Mouse (Mus musculus): ENCODE measurements at regions not wholly inside any gene's neighbourhood (a gene's known extent, or its start where the extent isn't known, plus 50 kb on each side); places are given as distances from the start of the nearest gene placed in this dataset.

GRCm38 (mm10) chr19:48090393-48090792, 115.4 kb upstream of the Sorcs3 start:
- Histone ChIP-seq H3K9ac (no peak overlapping the region), H3K4me3 (no peak overlapping the region), H3K4me2 (no peak overlapping the region), H3K9me3 (replicated peaks) (peaks cover 7% of the 10 kb centered on the region; the same call in 1 of the 2 replicates), H3K27ac (no peak overlapping the region), H3K27me3 (no peaks in the 10 kb centered on the region), H3K4me1 (no peaks in the 10 kb centered on the region), H3K36me3 (ENCODE audit: poor library complexity, severe bottlenecking) (no peaks in the 10 kb centered on the region)
- WGBS, result 32% methylated on average over 3 of the region's 3 CpGs
- no peak for ATAC-seq

- 66% methylated on average over 5 of the region's 5 CpGs for WGBS
- Histone ChIP-seq H3K4me1 (peaks cover 13% of the 10 kb centered on the region), H3K27ac (no peak overlapping the region), H3K9ac (no peak overlapping the region), H3K4me2 (no peak overlapping the region), H3K27me3 (no peaks in the 10 kb centered on the region), H3K4me3 (no peak overlapping the region), H3K9me3 (replicated peaks) (no peaks in the 10 kb centered on the region), H3K36me3 (ENCODE audit: poor library complexity, severe bottlenecking) (no peaks in the 10 kb centered on the region)
- peak; percentile 68; the same call in 1 of the 2 replicates for ATAC-seq
Observed at GRCm38 (mm10) chr19:48097363-48097762, 108.5 kb upstream of the Sorcs3 start.

- peak; percentile 41; the same call in 1 of the 2 replicates for ATAC-seq
- H3K27ac ChIP-seq, result no peak overlapping the region
Observed at GRCm38 (mm10) chr19:48097942-48098596, 107.8 kb upstream of the Sorcs3 start.

GRCm38 (mm10) chr19:48100991-48101390, 104.8 kb upstream of the Sorcs3 start:
- Histone ChIP-seq H3K9ac (no peak overlapping the region), H3K4me2 (no peak overlapping the region), H3K9me3 (replicated peaks) (no peaks in the 10 kb centered on the region), H3K4me1 (peaks cover 13% of the 10 kb centered on the region), H3K27ac (no peak overlapping the region), H3K36me3 (ENCODE audit: poor library complexity, severe bottlenecking) (no peaks in the 10 kb centered on the region), H3K4me3 (no peak overlapping the region), H3K27me3 (no peaks in the 10 kb centered on the region)
- 93% methylated on average over 6 of the region's 6 CpGs for WGBS
- no peak for ATAC-seq

More at GRCm38 (mm10) chr19:48097942-48098596, 107.8 kb upstream of the Sorcs3 start:
- H3K36me3 ChIP-seq (ENCODE audit: poor library complexity, severe bottlenecking), result no peaks in the 10 kb centered on the region
- H3K4me1 ChIP-seq, result peaks cover 13% of the 10 kb centered on the region
- no peak overlapping the region for H3K9ac ChIP-seq
- H3K9me3 ChIP-seq (replicated peaks), result no peaks in the 10 kb centered on the region
- no peaks in the 10 kb centered on the region for H3K27me3 ChIP-seq
- H3K4me2 ChIP-seq, result no peak overlapping the region
- H3K4me3 ChIP-seq, result no peak overlapping the region
- WGBS, result 59% methylated on average over 5 of the region's 5 CpGs

GRCm38 (mm10) chr19:48115155-48115554, 90.7 kb upstream of the Sorcs3 start:
- no peak for ATAC-seq

GRCm38 (mm10) chr19:48115728-48116127, 90.1 kb upstream of the Sorcs3 start:
- Histone ChIP-seq H3K4me1 (no peaks in the 10 kb centered on the region), H3K9me3 (replicated peaks) (no peaks in the 10 kb centered on the region), H3K9ac (no peak overlapping the region), H3K27me3 (no peaks in the 10 kb centered on the region), H3K4me2 (no peak overlapping the region), H3K27ac (no peak overlapping the region), H3K36me3 (ENCODE audit: poor library complexity, severe bottlenecking) (no peaks in the 10 kb centered on the region), H3K4me3 (no peak overlapping the region)
- ATAC-seq, result no peak
- WGBS, result 44% methylated on average over 8 of the region's 8 CpGs

More at GRCm38 (mm10) chr19:48115155-48115554, 90.7 kb upstream of the Sorcs3 start:
- H3K4me2 ChIP-seq, result no peak overlapping the region
- H3K9ac ChIP-seq, result no peak overlapping the region
- H3K4me3 ChIP-seq, result no peak overlapping the region
- no peaks in the 10 kb centered on the region for H3K4me1 ChIP-seq
- 79% methylated on average over 9 of the region's 9 CpGs for WGBS
- no peaks in the 10 kb centered on the region for H3K9me3 ChIP-seq (replicated peaks)
- no peaks in the 10 kb centered on the region for H3K36me3 ChIP-seq (ENCODE audit: poor library complexity, severe bottlenecking)
- no peak overlapping the region for H3K27ac ChIP-seq
- no peaks in the 10 kb centered on the region for H3K27me3 ChIP-seq

- Histone ChIP-seq H3K9me3 (replicated peaks) (no peaks in the 10 kb centered on the region), H3K27ac (no peak overlapping the region), H3K4me3 (no peak overlapping the region), H3K4me1 (no peaks in the 10 kb centered on the region), H3K27me3 (no peaks in the 10 kb centered on the region), H3K4me2 (no peak overlapping the region), H3K9ac (no peak overlapping the region), H3K36me3 (ENCODE audit: poor library complexity, severe bottlenecking) (no peaks in the 10 kb centered on the region)
- ATAC-seq, result no peak
- WGBS, result 16% methylated on average over 4 of the region's 4 CpGs
Observed at GRCm38 (mm10) chr19:48116689-48117088, 89.1 kb upstream of the Sorcs3 start.

- Histone ChIP-seq H3K9me3 (replicated peaks) (no peaks in the 10 kb centered on the region), H3K9ac (no peak overlapping the region), H3K36me3 (ENCODE audit: poor library complexity, severe bottlenecking) (no peaks in the 10 kb centered on the region), H3K4me2 (no peak overlapping the region), H3K27me3 (no peaks in the 10 kb centered on the region), H3K4me3 (no peak overlapping the region), H3K4me1 (no peaks in the 10 kb centered on the region), H3K27ac (no peak overlapping the region)
- ATAC-seq, result no peak
- 66% methylated on average over 4 of the region's 4 CpGs for WGBS
Observed at GRCm38 (mm10) chr19:48117646-48118045, 88.2 kb upstream of the Sorcs3 start.

- Histone ChIP-seq H3K4me2 (no peak overlapping the region), H3K9ac (no peak overlapping the region), H3K36me3 (ENCODE audit: poor library complexity, severe bottlenecking) (no peaks in the 10 kb centered on the region), H3K4me1 (peaks cover 3% of the 10 kb centered on the region; the same call in 1 of the 2 replicates), H3K27ac (no peak overlapping the region), H3K4me3 (no peak overlapping the region), H3K27me3 (no peaks in the 10 kb centered on the region), H3K9me3 (replicated peaks) (no peaks in the 10 kb centered on the region)
- 91% methylated on average over 11 of the region's 11 CpGs for WGBS
- no peak for ATAC-seq
Observed at GRCm38 (mm10) chr19:48122281-48122680, 83.5 kb upstream of the Sorcs3 start.

GRCm38 (mm10) chr19:48123777-48124176, 82.0 kb upstream of the Sorcs3 start:
- 0 out of 2 replicates have a peak overlapping the region, but pooled peaks have one; percentile 14 for H3K27ac ChIP-seq
- no peaks in the 10 kb centered on the region for H3K36me3 ChIP-seq (ENCODE audit: poor library complexity, severe bottlenecking)
- no peak overlapping the region for H3K4me2 ChIP-seq
- 68% methylated on average over 4 of the region's 4 CpGs for WGBS
- peaks cover 7% of the 10 kb centered on the region; the same call in 1 of the 2 replicates for H3K4me1 ChIP-seq
- H3K4me3 ChIP-seq, result no peak overlapping the region
- no peak for ATAC-seq
- no peaks in the 10 kb centered on the region for H3K27me3 ChIP-seq
- no peaks in the 10 kb centered on the region for H3K9me3 ChIP-seq (replicated peaks)
- no peak overlapping the region for H3K9ac ChIP-seq

- no peaks in the 10 kb centered on the region for H3K27me3 ChIP-seq
- 80% methylated on average over 6 of the region's 6 CpGs for WGBS
Observed at GRCm38 (mm10) chr19:48125731-48126130, 80.1 kb upstream of the Sorcs3 start.

GRCm38 (mm10) chr19:48128089-48128488, 77.7 kb upstream of the Sorcs3 start:
- 54% methylated on average over 12 of the region's 12 CpGs for WGBS
- H3K4me3 ChIP-seq, result no peak overlapping the region
- ATAC-seq, result no peak
- peaks cover 7% of the 10 kb centered on the region; the same call in 1 of the 2 replicates for H3K4me1 ChIP-seq
- no peaks in the 10 kb centered on the region for H3K27me3 ChIP-seq
- no peaks in the 10 kb centered on the region for H3K9me3 ChIP-seq (replicated peaks)
- no peak overlapping the region for H3K4me2 ChIP-seq
- H3K36me3 ChIP-seq (ENCODE audit: poor library complexity, severe bottlenecking), result no peaks in the 10 kb centered on the region
- no peak overlapping the region for H3K27ac ChIP-seq
- H3K9ac ChIP-seq, result no peak overlapping the region

More at GRCm38 (mm10) chr19:48125731-48126130, 80.1 kb upstream of the Sorcs3 start:
- Histone ChIP-seq H3K4me2 (no peak overlapping the region), H3K36me3 (ENCODE audit: poor library complexity, severe bottlenecking) (no peaks in the 10 kb centered on the region), H3K9ac (no peak overlapping the region), H3K9me3 (replicated peaks) (no peaks in the 10 kb centered on the region), H3K27ac (no peak overlapping the region), H3K4me1 (peaks cover 7% of the 10 kb centered on the region; the same call in 1 of the 2 replicates), H3K4me3 (no peak overlapping the region)
- no peak for ATAC-seq

GRCm38 (mm10) chr19:48136231-48136630, 69.6 kb upstream of the Sorcs3 start:
- 91% methylated on average over 8 of the region's 8 CpGs for WGBS
- Histone ChIP-seq H3K36me3 (ENCODE audit: poor library complexity, severe bottlenecking) (no peaks in the 10 kb centered on the region), H3K4me2 (no peak overlapping the region), H3K9ac (no peak overlapping the region), H3K27me3 (no peaks in the 10 kb centered on the region), H3K27ac (no peak overlapping the region), H3K4me3 (no peak overlapping the region), H3K9me3 (replicated peaks) (no peaks in the 10 kb centered on the region), H3K4me1 (no peaks in the 10 kb centered on the region)
- ATAC-seq, result no peak
